Mouse (Mus musculus): Measurements from ENCODE around the gene G6pc3.

The G6pc3 gene

GRCm38 (mm10) chr11:102186235-102186634, 3.2 kb upstream of the G6pc3 start:
- no peak for DNase-seq (ENCODE audit: low read depth, low spot score)

GRCm38 (mm10) chr11:102188980-102189379, 440 bp upstream of the G6pc3 start:
- no peak for DNase-seq (ENCODE audit: low read depth, low spot score)

- no peak for DNase-seq (ENCODE audit: low read depth, low spot score)
These were observed 1.4 kb downstream of the G6pc3 start for GRCm38 (mm10) chr11:102190848-102191247.

- DNase-seq (ENCODE audit: low read depth, low spot score), result no peak
These were observed 4.4 kb downstream of the G6pc3 start for GRCm38 (mm10) chr11:102193657-102194440.

- no peak for DNase-seq (ENCODE audit: low read depth, low spot score)
These were observed 6.8 kb downstream of the G6pc3 start for GRCm38 (mm10) chr11:102196018-102196797.

- DNase-seq (ENCODE audit: low read depth, low spot score), result no peak
These were observed 8.8 kb downstream of the G6pc3 start for GRCm38 (mm10) chr11:102198245-102198644.

GRCm38 (mm10) chr11:102199856-102200255, 10.4 kb downstream of the G6pc3 start:
- DNase-seq (ENCODE audit: low read depth, low spot score), result no peak

- no peak for DNase-seq (ENCODE audit: low read depth, low spot score)
These were observed 12.0 kb downstream of the G6pc3 start for GRCm38 (mm10) chr11:102201408-102201821.

GRCm38 (mm10) chr11:102206481-102206880, 17.1 kb downstream of the G6pc3 start:
- DNase-seq (ENCODE audit: low read depth, low spot score), result peak; percentile 54

GRCm38 (mm10) chr11:102207825-102208777, 18.7 kb downstream of the G6pc3 start:
- DNase-seq (ENCODE audit: low read depth, low spot score), result no peak

GRCm38 (mm10) chr11:102208846-102209245, 19.4 kb downstream of the G6pc3 start:
- no peak for DNase-seq (ENCODE audit: low read depth, low spot score)

GRCm38 (mm10) chr11:102209742-102210141, 20.3 kb downstream of the G6pc3 start:
- DNase-seq (ENCODE audit: low read depth, low spot score), result peak; percentile 52

GRCm38 (mm10) chr11:102210185-102210584, 20.8 kb downstream of the G6pc3 start:
- DNase-seq (ENCODE audit: low read depth, low spot score), result no peak

- no peak for DNase-seq (ENCODE audit: low read depth, low spot score)
These were observed 21.6 kb downstream of the G6pc3 start for GRCm38 (mm10) chr11:102211011-102211410.

GRCm38 (mm10) chr11:102211936-102212341, 22.5 kb downstream of the G6pc3 start:
- no peak for DNase-seq (ENCODE audit: low read depth, low spot score)

GRCm38 (mm10) chr11:102214430-102215156, 25.2 kb downstream of the G6pc3 start:
- no peak for DNase-seq (ENCODE audit: low read depth, low spot score)

- no peak for DNase-seq (ENCODE audit: low read depth, low spot score)
These were observed 26.1 kb downstream of the G6pc3 start for GRCm38 (mm10) chr11:102215511-102215910.

- no peak for DNase-seq (ENCODE audit: low read depth, low spot score)
These were observed 26.9 kb downstream of the G6pc3 start for GRCm38 (mm10) chr11:102216056-102216885.

GRCm38 (mm10) chr11:102216886-102217240, 27.4 kb downstream of the G6pc3 start:
- DNase-seq (ENCODE audit: low read depth, low spot score), result no peak

- DNase-seq (ENCODE audit: low read depth, low spot score), result no peak
These were observed 28.0 kb downstream of the G6pc3 start for GRCm38 (mm10) chr11:102217396-102217795.

Data from ZHBTc4 (cell line).